Mouse (Mus musculus) liver, adult 2 months (tissue): ENCODE results near the gene Slc2a2. TPM values are rescaled to one million over a fixed set of nuclear protein-coding genes. Genes with fewer than 3 reads are reported as not detected.
A peak's percentile ranks its signal among the peaks of the same experiment; 100 is the strongest.

ENCODE experiments used
- DNase-seq: peaks from one replicate; pipeline ENCODE4 v3.0.0-alpha.2; 2011; ENCODE audit warnings: low read depth, low spot score; ENCODE audit errors: extremely low read depth
- H3K27ac ChIP-seq: fragments of 200-500 bp; replicated peaks from 2 replicates; pipeline ENCODE4 v1.5.1; 2012; ENCODE audit warnings: low read depth, mild to moderate bottlenecking, control low read depth, inconsistent platforms, low read length; ENCODE audit not compliant: insufficient read depth
- H3K27me3 ChIP-seq: fragments of 200-500 bp; 2 replicates; pipeline ENCODE4 v1.6.1; 2012; ENCODE audit warnings: mild to moderate bottlenecking, moderate library complexity, low read length, inconsistent platforms; ENCODE audit not compliant: control insufficient read depth, insufficient read depth
- H3K36me3 ChIP-seq: fragments of 200-500 bp; 2 replicates; pipeline ENCODE4 v1.6.1; 2012; ENCODE audit warnings: low read length, inconsistent platforms; ENCODE audit not compliant: control insufficient read depth, insufficient read depth
- H3K4me1 ChIP-seq: fragments of 200-500 bp; 2 replicates; pipeline ENCODE4 v1.6.1; 2011; ENCODE audit warnings: low read length; ENCODE audit not compliant: control insufficient read depth, insufficient read depth
- H3K4me3 ChIP-seq: fragments of 200-500 bp; 2 replicates; pipeline ENCODE4 v1.5.1; 2011; ENCODE audit warnings: low read depth, mild to moderate bottlenecking, control low read depth, low read length, moderate library complexity; ENCODE audit not compliant: insufficient read depth
- H3K79me2 ChIP-seq: fragments of 200-500 bp; 2 replicates; pipeline ENCODE4 v1.6.1; 2012; ENCODE audit warnings: inconsistent platforms, mild to moderate bottlenecking, low read length, moderate library complexity; ENCODE audit not compliant: control insufficient read depth, insufficient read depth
- H3K9ac ChIP-seq: fragments of 200-500 bp; 2 replicates; pipeline ENCODE4 v1.6.1; 2012; ENCODE audit warnings: low read depth, mild to moderate bottlenecking, control low read depth, inconsistent platforms, low read length
- CTCF ChIP-seq: fragments of 200-500 bp; IDR thresholded peaks from 2 replicates; pipeline ENCODE4 v1.5.1; 2011; ENCODE audit warnings: low read depth, low read length, control low read depth
- POLR2A ChIP-seq: fragments of 200-500 bp; IDR thresholded peaks from 2 replicates; pipeline ENCODE4 v1.6.1; 2011; ENCODE audit warnings: low read length, control low read depth; ENCODE audit not compliant: insufficient read depth; ENCODE audit errors: extremely low read depth
- WGBS: fragments of 180-500 bp; shearing (Covaris S2); methylation state at CpG from one replicate; pipeline ENCODE4 v1.1.7; 2018; 5-methylcytosine and 5-hydroxymethylcytosine counted together
- polyA plus RNA-seq: library from polyadenylated mRNA; depleted of rRNA; stranded (reverse); fragments of >200 nt; gene quantifications from 2 replicates; pipeline ENCODE4 v1.2.3, GENCODE M21; 2012
- total RNA-seq: library from RNA; depleted of rRNA; stranded (reverse); fragments of >200 nt; gene quantifications from 2 replicates; pipeline ENCODE4 v1.2.3, GENCODE M21; 2014

Slc2a2 gene
- total and polyA plus RNA-seq, 2 experiments = 208 to 337 TPM

DNA sequence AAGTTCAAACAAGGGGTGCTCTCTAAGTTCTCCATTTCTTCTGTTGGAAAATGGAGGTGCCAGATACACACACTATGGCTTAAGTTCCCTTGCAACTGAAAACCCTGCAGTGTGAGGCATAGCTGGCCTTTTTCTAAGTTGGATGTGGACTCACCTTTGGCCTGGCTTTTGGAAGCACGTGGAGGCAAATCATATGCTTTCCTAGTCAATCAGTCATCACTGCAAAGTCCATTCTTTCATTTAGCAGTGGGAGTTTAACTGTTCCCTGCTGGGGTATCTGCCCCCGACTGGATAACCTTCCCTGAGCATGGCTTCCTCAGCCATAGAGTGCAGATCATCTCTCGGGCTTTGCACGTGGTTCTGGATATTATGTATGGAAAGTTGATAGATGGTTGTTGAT lies 1.9 kb downstream of the Slc2a2 start:
- H3K9ac ChIP-seq = peak overlapping the region; percentile 85
- no peaks in the 10 kb centered on the region for H3K27me3 ChIP-seq
- TF ChIP-seq CTCF = no peak
- TF ChIP-seq POLR2A = no peak
- H3K27ac ChIP-seq = peak overlapping the region; percentile 80
- peak; percentile 86 for DNase-seq
- peaks cover 18% of the 10 kb centered on the region for H3K79me2 ChIP-seq
- peak overlapping the region; percentile 56 for H3K4me3 ChIP-seq
- WGBS = 18% methylated on average over 4 of the region's 4 CpGs
- peaks cover 23% of the 10 kb centered on the region for H3K4me1 ChIP-seq
- H3K36me3 ChIP-seq = no peaks in the 10 kb centered on the region

DNA sequence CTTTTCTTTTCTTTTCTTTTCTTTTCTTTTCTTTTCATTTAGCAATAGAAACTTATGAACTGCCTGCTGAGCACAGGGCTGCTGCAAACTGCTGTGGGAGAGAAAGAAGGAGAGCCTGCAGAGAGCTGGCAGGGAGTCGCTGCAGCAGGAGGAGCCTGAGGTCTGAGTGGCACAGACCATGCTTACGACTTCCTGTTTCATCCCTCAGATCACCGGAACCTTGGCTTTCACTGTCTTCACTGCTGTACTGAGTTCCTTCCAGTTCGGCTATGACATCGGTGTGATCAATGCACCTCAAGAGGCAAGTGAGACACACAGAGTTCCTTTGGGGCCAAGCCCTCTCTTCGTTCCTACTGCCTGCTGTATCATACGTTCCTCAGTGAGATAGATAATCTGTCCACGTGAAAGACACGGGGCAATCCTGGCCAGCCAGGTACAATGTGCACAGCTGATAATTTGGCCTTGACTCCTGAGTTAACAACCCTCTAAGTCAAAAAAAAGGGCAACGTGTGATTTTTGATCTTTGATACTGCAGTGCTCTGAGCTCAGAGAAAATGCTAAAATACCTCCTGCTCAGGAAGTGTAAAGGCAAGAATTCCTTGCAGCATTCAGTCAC lies 7.9 kb downstream of the Slc2a2 start:
- 5% methylated on average over 10 of the region's 10 CpGs for WGBS

DNA sequence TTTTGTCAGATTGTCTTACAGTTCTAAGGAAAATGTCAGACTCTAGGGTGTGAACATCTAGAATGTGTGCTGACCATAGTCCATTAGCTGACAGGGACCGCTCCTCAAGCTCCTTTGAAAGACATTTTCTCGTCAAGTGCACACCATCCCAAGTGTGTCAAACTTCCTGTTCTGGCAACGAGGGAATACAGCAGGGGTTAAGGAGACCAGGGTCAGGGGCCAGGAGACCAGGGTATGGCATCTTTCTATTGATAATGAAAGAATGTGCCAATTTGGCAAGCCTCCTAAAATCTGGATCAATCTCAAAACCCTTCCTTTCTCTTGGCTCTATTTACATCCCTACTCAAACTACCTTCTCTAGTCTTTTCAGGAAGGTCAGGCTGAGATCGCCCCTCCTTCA lies 9.0 kb downstream of the Slc2a2 start:
- peak overlapping the region; percentile 62 for H3K9ac ChIP-seq
- H3K27ac ChIP-seq = peak overlapping the region; percentile 90
- 27% methylated on average over 4 of the region's 4 CpGs for WGBS
- DNase-seq = peak; percentile 70
- peaks cover 6% of the 10 kb centered on the region; the same call in 1 of the 2 replicates for H3K79me2 ChIP-seq
- peaks cover 35% of the 10 kb centered on the region for H3K4me1 ChIP-seq
- H3K36me3 ChIP-seq = peaks cover 46% of the 10 kb centered on the region
- H3K4me3 ChIP-seq = no peak overlapping the region
- H3K27me3 ChIP-seq = no peaks in the 10 kb centered on the region
- TF ChIP-seq POLR2A (no peak), CTCF (no peak)

More for the DNA sequence above, 7.9 kb downstream of the Slc2a2 start:
- Histone ChIP-seq H3K79me2 (peaks cover 8% of the 10 kb centered on the region; the same call in 1 of the 2 replicates), H3K4me3 (no peak overlapping the region), H3K36me3 (peaks cover 38% of the 10 kb centered on the region), H3K27ac (peak overlapping the region; percentile 90), H3K27me3 (no peaks in the 10 kb centered on the region), H3K9ac (peak overlapping the region; percentile 62), H3K4me1 (peaks cover 38% of the 10 kb centered on the region)
- peak; percentile 99 for DNase-seq
- TF ChIP-seq POLR2A (no peak), CTCF (no peak)

DNA sequence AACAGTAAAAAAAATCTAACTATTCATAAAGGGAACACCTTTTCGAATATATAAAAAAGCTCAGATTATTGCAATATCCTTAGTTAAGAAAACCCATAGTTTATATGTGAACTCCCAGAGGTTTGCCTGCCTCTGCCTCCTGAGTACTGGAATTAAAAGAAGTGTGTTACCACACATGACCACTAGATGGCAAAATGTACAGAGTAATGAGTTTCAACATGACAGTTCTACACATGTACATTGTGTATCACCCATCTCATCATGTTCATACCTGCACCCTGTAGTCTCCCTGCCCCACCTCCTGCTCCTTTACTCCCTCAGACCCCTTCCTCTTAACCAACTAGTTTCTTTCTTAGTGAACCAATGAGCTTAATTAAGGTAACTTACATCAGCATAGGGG lies 12.0 kb downstream of the Slc2a2 start:
- WGBS = 64% methylated on average over 1 of the region's 1 CpGs
- no peak overlapping the region for H3K9ac ChIP-seq
- peak overlapping the region; percentile 54 for H3K27ac ChIP-seq
- peaks cover 44% of the 10 kb centered on the region for H3K4me1 ChIP-seq
- H3K4me3 ChIP-seq = no peak overlapping the region
- no peaks in the 10 kb centered on the region for H3K27me3 ChIP-seq
- TF ChIP-seq POLR2A (no peak), CTCF (peak; percentile 56)
- peaks cover 70% of the 10 kb centered on the region for H3K36me3 ChIP-seq
- H3K79me2 ChIP-seq = peaks cover 6% of the 10 kb centered on the region; the same call in 1 of the 2 replicates
- DNase-seq = peak; percentile 70

DNA sequence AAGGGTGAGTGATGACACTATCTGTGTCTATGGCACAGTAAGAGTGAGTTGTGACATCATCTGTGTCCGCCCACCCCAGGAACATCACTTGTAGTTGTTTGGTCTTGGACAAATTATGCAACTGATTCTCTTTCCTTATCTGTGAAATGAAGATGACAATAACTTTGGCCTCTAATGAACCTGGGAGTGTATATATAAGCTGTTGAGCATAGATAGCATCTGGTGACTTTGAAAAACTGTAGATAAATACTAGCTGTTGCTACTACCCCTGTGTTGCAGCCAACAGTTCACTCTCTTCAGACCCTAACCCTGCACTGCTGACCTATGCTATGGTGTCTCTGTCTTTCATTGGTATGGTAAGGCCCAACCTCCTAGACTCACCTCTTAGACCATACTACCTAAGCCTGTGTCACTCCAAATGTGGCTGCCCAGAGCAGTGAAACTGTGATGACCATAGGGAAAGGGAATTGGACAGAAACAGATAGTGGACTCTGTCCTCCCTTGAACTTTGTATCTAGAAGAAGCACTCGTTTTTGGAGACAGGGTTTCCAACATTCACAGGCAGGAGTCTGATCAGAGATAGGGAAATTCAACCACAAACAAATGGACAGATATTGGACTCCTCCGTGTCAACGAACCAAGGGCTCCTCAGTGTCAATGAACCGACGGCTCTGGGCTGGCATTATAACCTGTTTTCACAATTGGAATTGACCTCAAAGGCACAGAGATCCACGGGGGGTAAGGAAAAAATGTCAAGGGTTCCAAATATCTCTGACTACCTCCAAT lies 16.4 kb downstream of the Slc2a2 start:
- Histone ChIP-seq H3K4me3 (no peak overlapping the region), H3K27ac (peak overlapping the region; percentile 100), H3K4me1 (peaks cover 49% of the 10 kb centered on the region), H3K27me3 (no peaks in the 10 kb centered on the region), H3K9ac (peak overlapping the region; percentile 78), H3K36me3 (peaks cover 74% of the 10 kb centered on the region), H3K79me2 (no peaks in the 10 kb centered on the region)
- TF ChIP-seq POLR2A (no peak), CTCF (no peak)
- peak; percentile 99 for DNase-seq
- whole genome bisulfite sequencing = 17% methylated on average over 7 of the region's 7 CpGs

DNA sequence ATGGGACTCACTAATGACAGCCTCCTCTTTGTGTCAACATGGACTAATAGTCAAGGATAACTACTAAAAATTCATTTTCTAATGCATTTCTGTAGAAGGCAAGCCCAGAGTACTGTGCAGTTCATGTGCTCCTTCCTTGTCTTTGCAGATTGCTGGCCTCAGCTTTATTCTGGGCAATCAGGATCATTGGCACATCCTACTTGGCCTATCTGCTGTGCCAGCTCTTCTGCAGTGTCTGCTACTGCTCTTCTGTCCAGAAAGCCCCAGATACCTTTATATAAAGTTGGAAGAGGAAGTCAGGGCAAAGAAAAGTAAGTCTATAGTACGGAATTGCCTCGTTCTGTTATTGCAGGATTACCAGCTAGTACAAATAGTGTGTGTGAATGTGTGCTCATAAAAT lies 20.8 kb downstream of the Slc2a2 start:
- H3K79me2 ChIP-seq = no peaks in the 10 kb centered on the region
- no peak overlapping the region for H3K4me3 ChIP-seq
- WGBS = 23% methylated on average over 2 of the region's 2 CpGs
- no peak for TF ChIP-seq CTCF
- no peak for TF ChIP-seq POLR2A
- H3K27me3 ChIP-seq = no peaks in the 10 kb centered on the region
- no peak overlapping the region for H3K9ac ChIP-seq
- H3K4me1 ChIP-seq = peaks cover 47% of the 10 kb centered on the region
- peak overlapping the region; percentile 31; the same call in 1 of the 2 replicates for H3K27ac ChIP-seq
- DNase-seq = peak; percentile 71
- peaks cover 56% of the 10 kb centered on the region for H3K36me3 ChIP-seq
